Mouse (Mus musculus) heart, postnatal 0 days (tissue): Measurements from ENCODE around the gene Icam5.

ENCODE experiments used
- CTCF ChIP-seq: IDR thresholded peaks from 2 replicates; pipeline ENCODE4 v1.5.1; 2016; ENCODE audit warnings: antibody characterized with exemption, control low read depth, low read depth
- EP300 ChIP-seq: IDR thresholded peaks from 2 replicates; pipeline ENCODE4 v1.6.1; 2016; ENCODE audit warnings: antibody characterized with exemption, low read depth

DNA sequence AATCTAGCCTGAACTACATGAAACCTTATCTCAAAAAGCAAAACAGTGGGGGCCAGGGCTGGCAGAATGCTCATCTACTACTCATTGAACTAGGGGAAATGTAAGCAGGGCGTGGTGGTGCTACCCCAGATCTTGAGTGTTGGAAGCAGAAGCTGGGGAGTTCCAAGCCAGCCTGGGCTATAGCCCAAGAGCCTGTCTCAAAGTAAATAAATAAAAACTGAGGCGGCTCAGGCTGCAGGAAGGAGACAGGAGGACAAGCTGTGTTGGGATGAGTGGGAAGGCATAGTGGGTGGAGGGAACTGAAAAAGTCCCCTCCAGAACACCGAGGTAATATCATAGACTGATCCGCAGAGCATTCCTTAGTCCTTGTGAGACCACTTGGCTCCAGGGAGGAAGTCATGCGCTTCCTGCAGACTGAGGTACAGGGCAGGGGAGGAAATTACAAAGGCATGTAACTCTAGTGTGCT, 20.0 kb upstream of the Icam5 start:
- no peak for TF ChIP-seq CTCF
- TF ChIP-seq EP300: 0 out of 2 replicates have a peak, but pooled peaks have one; percentile 45
